Mouse (Mus musculus) cerebellum, adult 2 months (tissue): ENCODE measurements at regions not wholly inside any gene's neighbourhood (a gene's known extent, or its start where the extent isn't known, plus 50 kb on each side); places are given as distances from the start of the nearest gene placed in this dataset.
A peak's percentile ranks its signal among the peaks of the same experiment; 100 is the strongest.

Source experiments
- DNase-seq, 2 experiments: peaks; one replicate each; pipeline ENCODE4 v3.0.0; 2021
- H3K27ac ChIP-seq: fragments of 200-500 bp; 2 replicates; pipeline ENCODE4 v1.5.1; 2012; ENCODE audit warnings: low read length, control low read depth, inconsistent platforms; ENCODE audit not compliant: insufficient read depth
- H3K27me3 ChIP-seq: fragments of 200-500 bp; 2 replicates; pipeline ENCODE4 v1.6.1; 2012; ENCODE audit warnings: inconsistent platforms, mild to moderate bottlenecking, low read length, moderate library complexity; ENCODE audit not compliant: control insufficient read depth, insufficient read depth
- H3K4me1 ChIP-seq: fragments of 200-500 bp; 2 replicates; pipeline ENCODE4 v1.6.1; 2011; ENCODE audit warnings: low read length; ENCODE audit not compliant: control insufficient read depth, insufficient read depth
- H3K4me3 ChIP-seq: fragments of 200-500 bp; replicated peaks from 2 replicates; pipeline ENCODE3; 2011; ENCODE audit warnings: mild to moderate bottlenecking, low read depth, low read length, control low read depth; ENCODE audit not compliant: insufficient read depth
- CTCF ChIP-seq: fragments of 200-500 bp; IDR thresholded peaks from 2 replicates; pipeline ENCODE4 v1.5.1; 2011; ENCODE audit warnings: low read depth, mild to moderate bottlenecking, control low read depth, low read length, moderate library complexity, borderline replicate concordance; ENCODE audit not compliant: insufficient read depth
- POLR2A ChIP-seq: fragments of 200-500 bp; IDR thresholded peaks from 2 replicates; pipeline ENCODE4 v1.6.1; 2011; ENCODE audit warnings: low read length, control low read depth, borderline replicate concordance; ENCODE audit not compliant: insufficient read depth
- WGBS: fragments of 180-500 bp; shearing (Covaris S2); methylation state at CpG from one replicate; pipeline ENCODE4 v1.1.7; 2018; 5-methylcytosine and 5-hydroxymethylcytosine counted together

- H3K27ac ChIP-seq = no peak overlapping the region
- DNase-seq = peak in 1 of 2 experiments; percentile 21
These were observed 487.5 kb upstream of the Cypt14 start for GRCm38 (mm10) chrX:40350936-40351335.

GRCm38 (mm10) chrX:40336555-40336954 lies 473.2 kb upstream of the Cypt14 start:
- H3K27ac ChIP-seq = no peak overlapping the region
- TF ChIP-seq POLR2A (no peak), CTCF (no peak)
- DNase-seq = no peak

More at GRCm38 (mm10) chrX:40350936-40351335, 487.5 kb upstream of the Cypt14 start:
- Histone ChIP-seq H3K27me3 (no peaks in the 10 kb centered on the region), H3K4me3 (no peak overlapping the region), H3K4me1 (no peaks in the 10 kb centered on the region)
- TF ChIP-seq CTCF (no peak), POLR2A (no peak)
- 12% methylated on average over 3 of the region's 3 CpGs for WGBS

More at GRCm38 (mm10) chrX:40336555-40336954, 473.2 kb upstream of the Cypt14 start:
- no peak overlapping the region for H3K4me3 ChIP-seq
- H3K27me3 ChIP-seq = no peaks in the 10 kb centered on the region
- H3K4me1 ChIP-seq = no peaks in the 10 kb centered on the region
